Mouse (Mus musculus) heart, adult 2 months (tissue): ENCODE data around the gene Galp.

Experiments
- CTCF ChIP-seq: fragments of 200-600 bp; IDR thresholded peaks from 2 replicates; pipeline ENCODE4 v1.8.1; 2022; ENCODE audit warnings: antibody characterized with exemption, mild to moderate bottlenecking, moderate library complexity
- POLR2A ChIP-seq: fragments of 200-500 bp; IDR thresholded peaks from 2 replicates; pipeline ENCODE4 v1.6.1; 2011; ENCODE audit warnings: mild to moderate bottlenecking, low read depth, low read length, control low read depth; ENCODE audit not compliant: insufficient read depth

GRCm38 (mm10) chr7:6186176-6186575 is 10.7 kb upstream of the Galp start:
- TF ChIP-seq POLR2A (no peak), CTCF (no peak)
